Mouse (Mus musculus) inflammation-experienced regulatory T-cells, adult 16 weeks (primary cell): ENCODE measurements around the gene BC051665. TPM values are rescaled to one million over a fixed set of nuclear protein-coding genes. Genes with fewer than 3 reads are reported as not detected.

ENCODE experiments used
- polyA plus RNA-seq: library from polyadenylated mRNA; unstranded; fragments of 100-300 nt; shearing (Covaris generic); gene quantifications from one replicate; pipeline ENCODE4 v1.2.1, GENCODE M21; 2017

The BC051665 gene
- not detected for polyA plus RNA-seq

GRCm38 (mm10) chr13:60786264-60786663, at the start of gene BC051665:
Gene BC051665 (minus strand): TSS chr13:60786364.

GRCm38 (mm10) chr13:60802749-60803148, 16.6 kb upstream of the BC051665 start, which contains the start of gene Ctsll3:
Gene Ctsll3 (minus strand): TSS chr13:60802849.

Other genes starting within 250 kb of the BC051665 start
- 2.3 TPM for gene Dapk1, start 184.4 kb downstream of the BC051665 start, polyA plus RNA-seq
- not detected for gene Ctsll3, start 16.5 kb upstream of the BC051665 start, polyA plus RNA-seq
- gene 4930486L24Rik, start 78.1 kb upstream of the BC051665 start, polyA plus RNA-seq = 2.0 TPM
- not detected for gene Gm49392, start 110.5 kb upstream of the BC051665 start, polyA plus RNA-seq
- gene Ctla2b, start 111.1 kb upstream of the BC051665 start, polyA plus RNA-seq = 8.4 TPM
- not detected for gene Tpbpb, start 118.5 kb upstream of the BC051665 start, polyA plus RNA-seq
- gene Gm49393, start 149.2 kb upstream of the BC051665 start, polyA plus RNA-seq = not detected
- gene Gm49391, start 150.2 kb upstream of the BC051665 start, polyA plus RNA-seq = not detected
- 39.0 TPM for gene Ctla2a, start 150.3 kb upstream of the BC051665 start, polyA plus RNA-seq
- gene Tpbpa, start 155.6 kb upstream of the BC051665 start, polyA plus RNA-seq = not detected
- not detected for gene Ctsj, start 219.6 kb upstream of the BC051665 start, polyA plus RNA-seq